Mouse (Mus musculus): ENCODE measurements around the gene Insig2. TPM values are rescaled to one million over a fixed set of nuclear protein-coding genes. Genes with fewer than 3 reads are reported as not detected.

The Insig2 gene
- total RNA-seq (2021) = 49.2 and 57.3 TPM in 2 replicates
- long read RNA-seq, experiment 1, transcript Insig2-201 (6 exons, 2,697 nt) = major isoform, 78 of 107 reads
- long read RNA-seq, experiment 1, partial matches to known transcripts = 0 of 107 reads
- long read RNA-seq, experiment 1, other reads (novel, unspliced or antisense) = 27 of 107 reads
- long read RNA-seq, experiment 2, transcript Insig2-201 (6 exons, 2,697 nt) = major isoform, 52 of 96 reads
- long read RNA-seq, experiment 2, transcript Insig2-202 (6 exons, 1,292 nt) = minor isoform, 17 of 96 reads
- long read RNA-seq, experiment 2, partial matches to known transcripts = 3 of 96 reads
- long read RNA-seq, experiment 2, other reads (novel, unspliced or antisense) = 24 of 96 reads

DNA sequence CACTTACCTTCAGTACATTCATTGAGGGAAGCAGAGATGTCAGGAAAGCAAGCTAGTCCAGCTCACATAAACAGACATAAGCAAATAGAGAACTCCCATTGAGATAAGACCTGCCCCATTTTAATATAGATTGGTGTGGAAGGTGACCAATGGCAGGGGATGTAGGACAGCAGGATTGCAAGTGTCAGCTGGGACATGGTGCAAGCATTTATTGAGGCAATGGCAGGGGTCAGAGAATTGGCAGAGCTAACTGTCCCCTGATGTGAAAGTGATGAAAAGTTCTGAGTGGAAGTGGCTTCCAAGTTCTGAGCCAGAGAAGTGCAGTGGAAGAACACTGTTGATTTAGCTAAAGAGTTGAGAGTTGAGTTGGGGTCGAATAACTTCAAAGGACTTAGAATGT is at the start of gene Insig2:
Gene Insig2 (minus strand): TSS at position 105 of the 400 bp plus-strand sequence.
- no peak for DNase-seq

DNA sequence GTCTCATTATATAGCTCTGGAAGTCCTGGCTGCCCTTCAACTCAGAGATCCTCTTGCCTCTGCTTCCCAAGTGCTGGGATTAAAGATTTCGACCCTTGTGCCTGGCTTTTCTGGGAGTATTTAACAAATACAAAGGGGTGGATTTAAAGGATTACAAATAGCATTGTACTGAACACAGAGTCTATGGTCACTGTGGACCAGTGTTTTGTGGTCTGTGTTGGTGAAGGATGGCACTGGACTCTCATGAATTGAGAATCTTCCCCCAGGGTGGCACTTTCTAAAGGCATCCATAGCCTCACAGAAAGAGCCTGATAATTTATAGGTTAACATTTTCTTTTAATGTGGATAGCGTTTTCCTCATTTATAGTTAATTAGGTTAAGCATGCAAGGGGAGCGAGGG is 49.2 kb upstream of the Insig2 start:
- DNase-seq = no peak

DNA sequence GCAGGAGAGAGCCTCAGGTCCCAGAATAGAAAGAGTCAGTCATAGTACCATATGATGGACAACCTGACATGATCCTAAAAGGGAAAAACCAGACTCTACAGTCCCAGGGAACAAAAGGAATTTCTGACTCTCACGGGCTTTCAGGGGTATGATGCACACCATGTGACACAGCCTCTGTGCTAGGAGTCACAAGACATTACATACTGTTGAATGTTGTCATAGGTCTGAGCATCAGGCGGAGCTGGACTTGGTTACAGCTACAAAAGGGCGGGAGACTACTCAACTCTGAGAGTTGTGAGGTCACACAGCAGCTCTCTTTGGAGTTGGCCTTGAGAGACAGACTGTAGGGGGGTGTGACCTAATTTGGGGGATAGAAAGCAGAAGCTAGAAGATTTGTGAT is 47.6 kb upstream of the Insig2 start:
- no peak for DNase-seq

DNA sequence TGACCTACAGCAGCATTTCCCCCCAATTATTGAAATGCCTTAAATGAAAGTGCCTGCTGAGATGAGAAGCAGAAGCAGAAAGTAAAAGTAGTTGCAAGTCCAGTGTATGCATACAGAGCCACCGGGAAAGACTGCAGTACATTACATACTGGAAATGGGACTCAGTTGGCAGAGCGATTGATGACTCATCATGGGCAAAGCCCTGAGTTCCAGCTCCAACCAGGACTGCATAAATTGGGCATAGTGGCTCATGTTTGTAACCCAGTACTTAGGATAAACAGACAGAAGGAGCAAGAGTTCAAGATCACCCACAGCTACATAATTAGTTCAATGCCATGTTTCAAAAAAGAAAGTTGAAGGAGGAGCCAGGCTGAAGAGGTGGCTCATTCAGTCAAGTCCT is 45.5 kb upstream of the Insig2 start:
- no peak for DNase-seq

DNA sequence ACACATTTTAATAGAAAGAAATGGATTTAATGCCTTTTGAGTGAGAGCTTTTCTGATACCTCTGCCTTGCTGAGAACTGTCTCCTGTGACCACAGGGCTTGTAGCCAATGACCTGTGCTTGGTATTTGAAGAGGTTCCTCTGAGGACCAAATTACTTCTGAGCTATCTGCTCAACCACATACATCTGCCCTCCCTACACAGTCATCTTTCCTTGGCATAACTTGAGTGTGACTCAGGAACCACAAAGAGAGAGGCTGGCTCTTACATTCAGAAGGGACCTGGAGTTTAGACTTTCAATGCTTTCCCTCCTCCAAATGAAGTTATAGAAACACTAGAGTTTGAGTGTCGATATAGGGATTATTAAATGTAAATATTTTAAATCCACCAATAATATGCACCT is 45.0 kb upstream of the Insig2 start:
- no peak for DNase-seq

DNA sequence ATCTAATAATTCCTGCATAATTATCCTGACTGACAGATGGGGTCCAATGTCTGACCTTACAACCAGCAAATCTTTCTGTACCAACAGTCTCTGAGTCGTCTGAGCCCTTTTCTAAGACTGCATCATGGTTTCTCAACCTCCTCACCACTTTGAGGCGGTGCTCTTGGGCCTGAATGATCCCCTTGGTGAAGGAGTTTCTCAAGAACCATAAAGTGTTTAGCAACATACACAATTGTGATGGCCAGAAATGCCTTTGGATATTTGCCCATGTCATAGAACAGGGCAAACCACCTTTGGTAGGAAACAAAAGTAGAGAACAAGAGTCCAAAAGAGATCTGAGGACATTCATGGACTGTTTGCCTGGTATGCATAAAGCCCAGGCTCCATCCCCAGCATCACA is 41.2 kb upstream of the Insig2 start:
- DNase-seq = no peak

DNA sequence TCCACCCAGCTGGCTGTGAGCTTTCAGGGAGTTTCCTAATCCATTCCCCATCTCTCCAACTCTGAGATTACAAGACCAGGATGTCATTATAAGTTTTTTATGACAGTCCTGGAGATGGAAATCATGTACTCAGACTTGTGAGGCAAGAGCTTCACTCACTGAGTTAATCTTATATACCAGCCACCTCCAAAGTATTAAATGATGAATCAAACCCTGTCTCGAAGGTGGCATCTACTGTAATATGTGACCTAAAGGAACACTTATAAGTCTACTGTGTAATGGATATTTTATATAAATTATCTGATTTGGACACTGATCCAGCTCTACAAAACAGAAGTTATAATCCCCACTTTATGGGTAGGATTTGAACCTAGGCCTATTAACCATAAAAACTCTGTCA is 40.3 kb upstream of the Insig2 start:
- no peak for DNase-seq

DNA sequence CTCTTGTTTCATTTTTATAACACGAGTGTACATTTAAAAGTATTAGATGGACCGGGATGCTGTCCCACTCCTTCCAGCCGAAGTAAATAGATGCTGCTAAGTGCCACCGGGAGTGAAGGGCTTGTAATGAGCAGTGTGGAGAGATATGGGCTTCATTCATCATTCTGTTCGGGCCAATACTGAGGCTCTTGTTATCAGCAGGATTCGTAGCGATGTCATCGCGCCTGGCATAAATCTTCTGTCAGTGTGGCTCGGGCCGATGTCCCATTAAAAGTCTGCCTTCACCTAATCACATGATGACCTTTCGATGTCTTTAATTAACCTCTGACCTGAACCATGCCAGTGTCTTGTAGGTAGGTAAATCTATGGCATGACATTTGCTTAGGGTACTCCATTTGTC is 39.1 kb upstream of the Insig2 start:
- no peak for DNase-seq

DNA sequence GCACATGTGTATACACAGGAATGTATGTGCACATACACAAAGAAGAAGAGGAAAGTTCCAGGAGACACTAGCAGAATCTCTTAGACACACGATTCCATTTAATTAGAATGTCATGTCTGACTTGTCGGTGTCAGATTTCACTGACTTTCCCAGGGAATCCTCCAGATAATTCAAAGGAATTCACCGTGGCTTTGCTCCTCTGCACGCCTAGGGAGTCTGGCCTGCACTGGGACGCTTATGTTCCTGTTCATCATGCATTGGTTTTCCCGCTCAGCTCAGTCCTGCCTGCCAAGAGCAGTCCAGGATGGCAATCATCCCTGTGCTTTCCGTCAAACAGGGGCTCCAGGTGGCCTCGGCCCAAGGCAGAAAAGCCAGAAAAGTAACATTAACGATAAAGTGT is 34.9 kb upstream of the Insig2 start:
- DNase-seq = no peak

DNA sequence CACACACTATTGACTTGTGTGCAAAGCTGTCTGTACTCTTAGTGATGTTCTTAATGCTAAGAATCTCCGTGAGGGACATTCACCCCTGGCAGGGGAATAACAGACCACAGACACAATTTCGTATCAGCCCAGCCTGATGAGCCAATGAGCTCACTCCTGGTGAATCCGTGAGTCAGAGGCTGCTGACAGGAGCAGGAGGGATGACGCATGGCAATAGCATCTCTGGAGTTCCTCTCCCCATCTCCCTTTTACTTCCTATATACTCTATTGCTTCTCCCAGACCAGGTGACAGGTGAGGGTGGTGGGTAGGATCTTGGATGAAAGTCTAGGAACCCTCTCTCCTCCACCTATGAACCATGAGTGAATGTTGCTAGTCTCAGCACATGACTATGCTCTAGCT is 28.2 kb upstream of the Insig2 start:
- DNase-seq = peak; percentile 32

DNA sequence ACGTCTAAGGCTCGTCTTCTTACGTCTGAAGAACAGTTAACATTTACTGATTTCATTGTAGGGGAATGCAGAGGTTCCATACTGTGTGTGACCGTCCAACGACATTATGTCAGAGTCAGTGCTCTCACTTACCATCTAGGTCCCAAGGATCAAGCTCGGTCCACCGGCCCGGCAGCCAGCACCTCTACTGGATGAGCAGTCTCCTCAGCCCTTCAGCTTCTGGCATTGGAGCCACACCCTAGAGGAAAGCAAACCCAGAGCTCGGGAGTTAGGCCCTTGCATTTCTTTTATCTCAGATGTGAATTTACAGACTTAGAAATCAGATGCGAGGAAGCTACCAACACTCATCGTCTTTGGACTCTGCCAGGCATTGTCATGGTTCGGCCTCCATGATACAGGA is 27.3 kb upstream of the Insig2 start:
- no peak for DNase-seq

DNA sequence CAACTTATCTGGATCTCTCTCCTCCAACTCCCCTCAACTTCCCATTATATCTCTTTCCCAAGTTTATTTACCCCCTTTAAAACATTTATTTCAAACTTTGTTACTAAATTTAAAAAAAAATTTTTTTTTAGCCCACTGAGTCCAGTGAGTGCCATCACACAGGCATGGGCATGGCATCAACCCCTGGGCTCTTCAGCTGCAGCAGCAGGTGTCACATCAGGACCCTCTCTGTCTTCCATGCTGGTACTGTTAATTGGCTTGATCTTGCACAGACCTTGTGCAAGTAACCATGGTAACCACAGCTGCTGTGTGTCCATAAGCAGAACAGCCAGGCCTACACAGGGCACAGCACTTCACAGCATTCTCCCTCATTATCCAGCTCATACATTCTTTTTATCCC is 21.4 kb upstream of the Insig2 start:
- no peak for DNase-seq

DNA sequence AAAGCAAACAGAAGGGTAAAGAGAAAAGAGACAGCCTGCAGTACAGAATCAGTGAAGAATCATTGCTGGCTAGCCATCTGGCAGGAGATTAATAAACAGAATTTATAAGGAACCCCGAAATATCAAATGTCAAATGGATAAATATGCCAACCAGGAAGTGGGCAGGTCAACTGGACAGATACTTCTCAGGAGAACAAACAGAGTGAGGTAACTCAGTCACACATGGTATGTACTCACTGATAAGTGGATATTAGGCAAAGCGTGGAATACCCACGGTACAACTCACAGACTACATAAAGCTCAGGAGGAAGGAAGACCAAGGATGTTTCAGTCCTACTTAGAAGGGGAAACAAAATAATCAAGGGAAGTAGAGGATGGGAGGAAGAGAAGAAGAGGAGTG is 18.6 kb upstream of the Insig2 start:
- DNase-seq = no peak

DNA sequence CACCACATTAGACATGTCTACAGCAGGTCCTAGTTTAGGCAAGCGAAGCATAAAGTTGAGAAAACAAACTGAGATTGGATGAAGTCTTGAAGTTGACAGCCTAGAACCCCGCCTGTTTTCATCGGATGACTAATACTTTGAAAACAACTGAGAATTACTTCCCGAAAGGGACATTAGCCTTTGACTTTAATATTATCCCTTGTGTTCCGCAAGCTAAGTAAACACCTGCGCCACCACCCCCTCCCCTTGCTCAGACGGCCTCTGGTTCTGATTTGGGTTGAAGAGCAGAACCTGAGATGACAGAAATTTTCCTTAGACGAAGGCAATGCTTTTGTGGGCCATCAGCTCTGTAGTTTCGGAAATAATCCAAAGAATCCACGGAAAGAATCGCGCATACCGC is 18.2 kb upstream of the Insig2 start:
- DNase-seq = no peak

DNA sequence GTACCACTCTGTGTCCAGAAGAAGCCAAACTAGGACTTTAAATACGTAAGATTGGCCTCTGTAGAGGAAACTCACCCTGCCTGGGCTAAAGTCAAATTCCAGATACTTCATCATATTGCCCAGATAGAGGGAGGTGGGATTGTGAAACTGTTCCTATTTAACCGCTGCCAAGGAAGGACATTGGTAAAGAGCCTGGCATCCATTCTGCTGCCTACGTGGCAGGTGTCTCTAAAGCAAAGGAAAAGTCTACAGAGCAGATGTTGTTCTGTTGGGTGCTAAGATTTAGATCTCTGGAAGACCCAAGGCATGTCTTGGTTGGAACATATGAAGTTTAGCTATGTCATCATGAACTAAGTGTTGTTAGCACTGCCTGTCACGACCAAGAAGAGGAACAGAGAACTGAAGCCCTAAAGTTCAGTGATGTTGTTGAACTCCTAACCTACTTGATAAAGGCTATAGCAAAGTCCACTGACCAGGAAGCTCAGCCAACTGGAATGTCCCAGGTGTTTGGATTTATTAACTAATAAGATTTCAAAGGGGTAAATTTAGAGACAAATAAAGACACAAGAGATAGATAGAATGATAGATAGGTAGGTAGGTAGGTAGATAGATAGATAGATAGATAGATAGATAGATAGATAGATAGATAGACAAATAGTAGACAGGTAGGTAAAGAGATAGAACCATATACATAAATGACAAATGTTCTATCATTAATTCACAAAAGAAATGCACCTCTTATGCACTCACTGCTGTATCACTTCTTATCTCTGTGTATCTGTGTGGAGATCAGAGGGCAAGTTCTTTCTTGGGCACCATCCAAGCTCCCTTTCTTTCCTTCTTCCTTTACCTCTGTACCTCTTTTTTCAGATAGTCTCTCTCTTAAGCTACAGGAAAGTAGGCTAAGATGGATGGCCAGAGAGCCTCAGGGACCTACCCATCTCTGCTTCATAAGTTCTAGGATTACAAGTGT is 16.8 kb upstream of the Insig2 start:
- DNase-seq = peak; percentile 9

DNA sequence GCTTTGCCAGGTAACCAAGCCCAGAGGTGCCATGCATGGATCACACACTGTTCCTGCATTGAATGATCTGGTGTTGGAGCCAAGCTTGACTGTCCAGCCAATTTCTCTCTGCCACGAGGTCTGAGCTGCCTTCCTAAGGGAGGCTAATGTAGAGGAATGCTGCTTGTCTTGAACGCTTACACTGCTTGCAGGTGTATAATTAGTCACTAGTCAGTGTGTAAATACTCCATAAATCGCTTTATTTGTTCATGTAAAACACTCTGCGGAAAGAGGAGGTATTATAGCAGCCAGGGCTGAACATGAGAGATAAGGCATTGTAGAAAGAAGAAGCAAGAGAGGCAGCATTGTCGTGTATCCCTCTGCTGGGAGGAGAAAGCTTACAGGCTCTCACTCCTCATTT is 11.6 kb upstream of the Insig2 start:
- no peak for DNase-seq

DNA sequence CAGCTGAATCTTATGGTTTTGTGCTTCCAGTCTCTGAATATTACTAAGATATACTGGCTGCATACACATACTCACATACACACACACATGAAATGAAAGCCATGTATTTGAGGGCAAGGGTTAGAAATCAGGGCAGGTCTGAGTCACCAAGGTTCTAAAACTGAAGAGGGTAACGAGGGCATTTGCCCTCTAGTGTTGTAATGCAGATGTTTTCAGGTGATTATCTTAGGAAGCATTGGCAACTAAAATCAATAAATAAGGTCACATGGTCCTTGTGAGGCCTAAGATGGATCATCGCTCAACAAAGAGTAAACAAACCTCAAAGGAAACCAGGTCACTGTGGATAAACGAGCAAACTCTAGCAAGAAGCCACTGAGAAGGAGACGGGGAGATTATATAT is 3.4 kb upstream of the Insig2 start:
- DNase-seq = no peak

DNA sequence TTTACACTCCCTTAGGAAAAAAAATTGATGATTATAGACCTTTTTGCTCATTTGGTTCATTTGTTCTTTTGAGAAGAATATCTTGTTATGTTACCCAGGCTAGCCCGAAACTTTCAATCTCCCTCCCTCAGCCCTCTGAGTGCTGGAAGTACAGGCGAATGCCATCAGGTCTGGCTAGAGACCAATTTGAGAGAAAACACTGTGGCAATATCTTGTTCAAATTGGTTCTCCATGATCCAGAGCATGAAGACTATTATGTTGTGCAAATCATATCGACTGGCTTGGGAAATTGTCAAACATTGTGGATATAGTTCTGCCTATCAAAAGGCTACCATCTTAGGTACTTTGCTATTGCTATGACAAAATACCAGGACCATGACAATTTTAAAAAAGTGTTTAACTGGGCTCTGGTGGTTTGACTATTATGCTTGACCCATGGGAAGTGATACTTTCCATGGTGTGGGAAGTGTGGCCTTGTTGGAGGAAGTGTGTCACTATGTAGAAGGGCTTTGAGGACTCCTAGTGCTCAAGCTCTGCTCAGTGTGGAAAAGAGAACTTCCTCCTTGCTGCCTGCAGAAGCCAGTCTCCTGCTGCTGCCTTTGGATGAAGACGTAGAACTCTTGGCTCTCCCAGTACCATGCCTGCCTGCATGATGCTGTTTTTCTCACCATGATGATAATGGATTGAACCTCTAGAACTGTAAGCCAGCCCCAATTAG is 1.8 kb upstream of the Insig2 start:
- no peak for DNase-seq

DNA sequence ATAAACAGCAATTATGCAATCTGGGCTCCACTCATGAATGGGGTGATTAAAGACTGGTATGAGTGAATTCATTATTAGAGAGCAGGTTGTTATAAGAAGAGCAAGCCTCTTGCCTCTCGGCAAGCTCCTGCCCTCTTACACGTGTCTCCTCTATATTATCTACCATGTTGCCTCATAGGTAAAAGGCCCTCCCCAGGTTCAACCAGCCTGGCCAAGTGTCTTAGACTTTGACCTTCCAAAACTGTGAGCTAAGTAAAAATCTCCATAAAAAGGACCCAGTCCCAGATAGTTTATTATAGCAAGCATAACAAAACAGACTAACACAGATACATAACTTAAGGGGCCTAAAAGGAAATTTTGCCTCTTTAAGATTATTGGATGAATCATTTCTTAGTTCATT is 1.8 kb downstream of the Insig2 start:
- no peak for DNase-seq

DNA sequence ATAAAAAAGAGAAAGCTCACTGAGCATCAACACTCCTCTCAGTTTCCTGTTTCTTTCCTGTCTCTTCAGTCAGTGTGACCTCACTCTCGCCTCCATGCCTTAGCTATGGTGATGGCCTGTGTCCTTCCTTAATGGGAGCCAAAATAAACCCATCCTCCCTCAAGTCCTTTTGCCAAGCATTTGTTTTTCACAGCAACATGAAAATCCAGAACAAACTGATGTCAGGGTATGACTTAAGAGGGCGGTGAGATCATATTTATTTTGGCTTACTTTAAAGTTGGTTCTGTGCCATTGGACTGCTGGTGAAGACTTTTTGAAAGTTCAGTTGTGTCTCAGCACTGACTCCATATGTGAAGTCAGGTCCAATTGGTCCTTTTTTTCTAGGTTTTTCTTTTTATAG is 3.0 kb downstream of the Insig2 start:
- no peak for DNase-seq

DNA sequence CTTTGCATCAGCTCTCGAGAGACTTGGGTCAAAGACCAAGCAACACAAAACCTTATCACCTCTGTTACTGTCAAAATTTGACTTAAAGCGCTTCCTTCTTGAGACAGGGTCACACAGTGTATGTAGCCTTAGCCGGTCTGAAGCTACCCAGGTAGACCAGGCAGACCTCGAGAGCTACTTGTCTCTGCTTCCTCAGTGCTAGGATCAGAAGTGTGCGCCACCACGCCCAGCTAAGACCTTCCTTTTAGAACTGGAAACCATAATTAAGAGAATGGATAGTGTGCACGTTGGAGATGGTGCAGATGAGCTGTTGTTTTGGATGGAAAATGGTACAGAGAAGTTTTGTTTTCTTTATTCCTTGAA is 4.2 kb downstream of the Insig2 start:
- no peak for DNase-seq

DNA sequence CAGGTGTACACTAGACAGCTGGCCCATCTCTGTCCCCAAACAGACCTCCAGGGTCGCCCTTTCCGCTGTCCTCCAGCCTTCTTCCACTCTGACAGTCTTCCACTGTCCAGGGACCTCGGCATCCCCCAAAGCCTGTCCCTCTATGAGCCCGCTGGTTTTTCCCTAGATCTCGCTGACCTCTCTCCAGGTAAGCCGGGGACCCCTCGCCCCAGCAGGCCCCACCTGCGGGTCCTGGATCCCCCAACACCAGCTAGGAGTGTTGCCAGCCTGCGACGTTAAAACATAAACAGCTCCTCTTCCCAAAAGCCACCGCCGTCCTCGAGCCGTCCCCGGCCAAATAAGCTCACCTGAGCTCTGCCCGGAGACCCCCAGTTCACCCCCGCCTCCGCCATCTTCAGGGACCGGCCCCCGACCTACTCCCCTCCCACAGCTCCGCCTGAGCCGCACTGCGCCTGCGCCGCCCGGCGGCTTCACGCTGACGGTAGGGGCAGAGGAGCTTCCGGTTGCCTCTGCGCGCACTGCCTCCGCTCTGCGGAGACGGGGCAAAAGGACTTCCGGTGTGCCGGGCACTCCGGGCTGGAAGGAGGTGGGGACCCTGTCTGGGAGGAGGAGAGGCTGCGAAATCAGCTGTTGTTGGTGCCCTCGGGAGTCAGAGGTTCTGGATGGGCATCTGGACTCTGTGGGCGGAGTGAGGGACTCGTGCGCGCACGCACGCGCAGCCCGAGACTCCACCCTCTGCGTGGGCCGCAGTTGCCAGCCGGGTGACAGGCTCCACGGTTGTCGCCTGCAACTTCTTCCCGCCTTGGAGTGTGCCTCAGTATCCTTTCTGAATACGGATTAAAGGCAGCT is 4.8 kb downstream of the Insig2 start:
- DNase-seq = peak; percentile 98

Measured in adrenal gland, postnatal 14 days (tissue).